Mouse (Mus musculus): Measurements from ENCODE around the gene Aldh8a1.
"Not testable (repeated sequence)": the region's sequence is repeated elsewhere in the genome, so short reads cannot be mapped to it uniquely, and the experiment has no call there.

- TF ChIP-seq CTCF, EP300 (IDR thresholded peaks at IDR 0.05; ENCODE audit: low read depth): not testable (repeated sequence)
Observed at GRCm38 (mm10) chr10:21398873-21399425, 21.9 kb downstream of the Aldh8a1 start.
